Mouse (Mus musculus) lung, postnatal 0 days (tissue): Measurements from ENCODE around the gene Guca1b. TPM values are rescaled to one million over a fixed set of nuclear protein-coding genes. Genes with fewer than 3 reads are reported as not detected.
A peak's percentile ranks its signal among the peaks of the same experiment; 100 is the strongest.
"Not testable (repeated sequence)": the region's sequence is repeated elsewhere in the genome, so short reads cannot be mapped to it uniquely, and the experiment has no call there.

Experiments
- ATAC-seq: fragments of 200-750 bp; cut with Nextera tagmentation; 2 replicates; pipeline ENCODE4 v1.8.0; 2017; ENCODE audit warnings: moderate library complexity
- DNase-seq: peaks from one replicate; pipeline ENCODE4 v3.0.0-alpha.2; 2016; ENCODE audit warnings: low spot score
- H3K27ac ChIP-seq: fragments of 300-500 bp; sonication (generic); 2 replicates; pipeline ENCODE4 v1.5.1; 2014; ENCODE audit warnings: antibody characterized with exemption, mild to moderate bottlenecking, low read length, mixed read lengths
- H3K27me3 ChIP-seq: fragments of 300-500 bp; sonication (generic); replicated peaks from 2 replicates; pipeline ENCODE4 v1.6.1; 2014; ENCODE audit warnings: low read length, mixed read lengths; ENCODE audit not compliant: insufficient read depth
- H3K36me3 ChIP-seq: fragments of 300-500 bp; sonication (generic); 2 replicates; pipeline ENCODE4 v1.6.1; 2014; ENCODE audit warnings: low read length, mixed read lengths; ENCODE audit not compliant: insufficient read depth
- H3K4me1 ChIP-seq: fragments of 300-500 bp; sonication (generic); 2 replicates; pipeline ENCODE4 v1.6.1; 2014; ENCODE audit warnings: antibody characterized with exemption, low read depth, low read length, mixed read lengths; ENCODE audit not compliant: insufficient read depth
- H3K4me2 ChIP-seq: fragments of 300-500 bp; sonication (generic); replicated peaks from 2 replicates; pipeline ENCODE4 v1.6.1; 2014; ENCODE audit warnings: low read depth, mild to moderate bottlenecking, low read length, moderate library complexity, mixed read lengths
- H3K4me3 ChIP-seq: fragments of 300-500 bp; sonication (generic); 2 replicates; pipeline ENCODE4 v1.5.1; 2014; ENCODE audit warnings: low read depth, low read length
- H3K9ac ChIP-seq: fragments of 300-500 bp; sonication (generic); replicated peaks from 2 replicates; pipeline ENCODE4 v1.6.1; 2014; ENCODE audit warnings: low read depth, mild to moderate bottlenecking
- H3K9me3 ChIP-seq: fragments of 300-500 bp; sonication (generic); 2 replicates; pipeline ENCODE4 v1.6.1; 2016; ENCODE audit warnings: low read length, mixed read lengths
- CTCF ChIP-seq: IDR thresholded peaks from 2 replicates; pipeline ENCODE4 v1.5.1; 2016; ENCODE audit warnings: antibody characterized with exemption, mild to moderate bottlenecking
- EP300 ChIP-seq: IDR thresholded peaks from 2 replicates; pipeline ENCODE4 v1.6.1; 2016; ENCODE audit warnings: antibody characterized with exemption, mild to moderate bottlenecking, control low read depth
- WGBS: fragments of 180-500 bp; shearing (Covaris S2); extraction: QIAGEN DNeasy Blood & Tissue Kit; methylation state at CpG from one replicate; pipeline ENCODE4 v1.1.7; 2014; 5-methylcytosine and 5-hydroxymethylcytosine counted together
- polyA plus RNA-seq: library from polyadenylated mRNA; unstranded; fragments of >200 nt; fragmentation: Nextera tagmentation; extraction: Ambion mirVana; gene quantifications from 2 replicates; pipeline ENCODE4 v1.2.1, GENCODE M21; 2015

Guca1b gene
- polyA plus RNA-seq, 1 experiment from 2014 or later, result 0.23 TPM

DNA sequence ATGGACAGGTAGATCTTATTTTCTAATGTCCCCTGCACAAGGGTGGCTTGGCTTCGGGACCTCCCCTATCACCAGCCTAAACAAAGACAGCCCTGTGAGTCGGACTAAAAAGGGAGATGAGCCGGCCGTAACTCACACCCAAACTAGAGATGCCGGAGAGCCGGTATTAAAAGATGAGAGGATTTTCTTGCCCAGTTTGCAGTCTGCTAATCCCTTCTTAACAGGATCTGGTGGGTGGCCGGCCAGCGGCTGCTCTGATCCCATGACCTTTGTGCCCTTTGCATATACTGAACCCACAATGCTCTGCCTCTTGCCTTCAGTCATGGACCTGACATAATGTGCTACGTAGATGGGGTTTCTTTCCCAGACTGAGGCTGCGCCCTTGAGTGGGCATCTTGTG lies 15.3 kb downstream of the Guca1b start, which contains the start of gene Guca1a:
Guca1a (minus strand) TSS at position 134 of the 400 bp plus-strand sequence.
- ATAC-seq (no peak), DNase-seq (no peak)
- TF ChIP-seq EP300 (no peak), CTCF (no peak)
- no peak within 1 kb of the TSS for H3K4me2 ChIP-seq
- no peak within 1 kb of the TSS for H3K4me3 ChIP-seq
- H3K9me3 ChIP-seq, result no peaks in the 10 kb centered on the region
- H3K27me3 ChIP-seq, result no peaks in the 10 kb centered on the region
- H3K27ac ChIP-seq, result no peak within 1 kb of the TSS
- H3K36me3 ChIP-seq, result no peaks in the 10 kb centered on the region
- H3K9ac ChIP-seq, result no peak within 1 kb of the TSS
- WGBS, result 62% methylated on average over 10 of the region's 10 CpGs
- H3K4me1 ChIP-seq, result no peaks in the 10 kb centered on the region

DNA sequence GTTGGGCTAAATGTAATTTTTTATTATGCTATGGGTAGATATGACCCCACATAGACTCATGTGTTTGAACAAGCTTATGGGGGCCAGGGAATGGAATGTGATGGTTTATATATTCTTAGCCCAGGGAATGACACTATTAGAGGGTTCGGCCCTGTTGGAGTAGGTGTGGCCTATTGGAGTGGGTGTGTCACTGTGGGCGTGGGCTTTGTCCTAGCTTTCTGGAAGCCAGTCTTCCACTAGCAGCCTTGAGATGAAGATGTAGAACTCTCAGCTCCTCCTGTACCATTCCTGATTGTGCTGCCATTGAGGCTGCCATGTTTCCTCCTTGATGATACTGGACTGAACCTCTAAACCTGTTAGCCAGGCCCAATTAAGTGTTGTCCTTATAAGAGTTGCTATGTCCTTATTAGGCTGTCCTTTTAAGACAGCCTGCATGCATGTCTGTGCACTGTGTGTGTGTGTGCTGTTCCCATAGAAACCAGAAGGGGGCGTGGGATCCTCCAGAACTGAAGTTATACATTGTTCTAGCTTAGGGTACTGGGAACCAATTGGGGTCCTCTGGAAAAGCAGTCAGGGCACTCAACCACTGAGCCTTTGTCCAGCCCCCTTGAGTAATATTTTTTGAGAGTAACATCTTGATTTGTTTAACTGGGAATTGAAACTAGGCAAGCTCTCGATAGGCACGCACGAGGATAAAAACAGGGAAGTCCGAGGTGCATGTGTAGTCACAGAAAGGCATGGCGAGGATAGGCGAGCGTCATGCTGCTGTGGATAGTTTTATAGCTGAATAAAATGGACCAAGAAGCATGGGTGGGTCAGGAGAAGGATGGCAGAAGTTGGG lies 22.7 kb downstream of the Guca1b start:
- ATAC-seq (no peak), DNase-seq (no peak)
- Histone ChIP-seq H3K4me1 (no peaks in the 10 kb centered on the region), H3K4me2 (no peak overlapping the region), H3K9ac (no peak overlapping the region), H3K4me3 (no peak overlapping the region), H3K27me3 (peaks cover 12% of the 10 kb centered on the region; the same call in 1 of the 2 replicates), H3K9me3 (no peaks in the 10 kb centered on the region), H3K27ac (no peak overlapping the region), H3K36me3 (no peaks in the 10 kb centered on the region)
- TF ChIP-seq CTCF, result no peak
- TF ChIP-seq EP300, result no peak
- WGBS, result 57% methylated on average over 10 of the region's 10 CpGs

DNA sequence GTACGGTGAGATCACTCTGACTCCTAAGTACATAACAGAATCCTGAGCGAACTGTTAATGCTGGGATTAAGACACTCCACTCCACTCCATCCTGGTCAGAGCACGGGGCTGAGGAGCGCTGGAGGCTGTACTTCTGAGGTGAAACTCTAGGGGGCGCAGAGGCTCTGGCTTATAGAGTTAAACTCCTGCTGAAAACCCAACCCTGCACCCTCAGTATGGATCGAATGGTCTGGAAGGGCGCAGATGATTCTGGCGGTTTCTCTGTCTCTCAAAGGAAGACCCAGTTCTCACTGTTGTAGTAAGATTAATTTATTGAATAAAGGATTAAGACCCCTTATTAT lies 23.3 kb downstream of the Guca1b start:
- Histone ChIP-seq H3K9ac (no peak overlapping the region), H3K4me3 (no peak overlapping the region), H3K4me1 (no peaks in the 10 kb centered on the region), H3K36me3 (no peaks in the 10 kb centered on the region), H3K4me2 (no peak overlapping the region), H3K9me3 (no peaks in the 10 kb centered on the region), H3K27ac (no peak overlapping the region), H3K27me3 (peaks cover 12% of the 10 kb centered on the region; the same call in 1 of the 2 replicates)
- WGBS, result 15% methylated on average over 8 of the region's 8 CpGs
- ATAC-seq (peak; percentile 69), DNase-seq (peak; percentile 63)
- TF ChIP-seq CTCF (peak; percentile 86), EP300 (no peak)

DNA sequence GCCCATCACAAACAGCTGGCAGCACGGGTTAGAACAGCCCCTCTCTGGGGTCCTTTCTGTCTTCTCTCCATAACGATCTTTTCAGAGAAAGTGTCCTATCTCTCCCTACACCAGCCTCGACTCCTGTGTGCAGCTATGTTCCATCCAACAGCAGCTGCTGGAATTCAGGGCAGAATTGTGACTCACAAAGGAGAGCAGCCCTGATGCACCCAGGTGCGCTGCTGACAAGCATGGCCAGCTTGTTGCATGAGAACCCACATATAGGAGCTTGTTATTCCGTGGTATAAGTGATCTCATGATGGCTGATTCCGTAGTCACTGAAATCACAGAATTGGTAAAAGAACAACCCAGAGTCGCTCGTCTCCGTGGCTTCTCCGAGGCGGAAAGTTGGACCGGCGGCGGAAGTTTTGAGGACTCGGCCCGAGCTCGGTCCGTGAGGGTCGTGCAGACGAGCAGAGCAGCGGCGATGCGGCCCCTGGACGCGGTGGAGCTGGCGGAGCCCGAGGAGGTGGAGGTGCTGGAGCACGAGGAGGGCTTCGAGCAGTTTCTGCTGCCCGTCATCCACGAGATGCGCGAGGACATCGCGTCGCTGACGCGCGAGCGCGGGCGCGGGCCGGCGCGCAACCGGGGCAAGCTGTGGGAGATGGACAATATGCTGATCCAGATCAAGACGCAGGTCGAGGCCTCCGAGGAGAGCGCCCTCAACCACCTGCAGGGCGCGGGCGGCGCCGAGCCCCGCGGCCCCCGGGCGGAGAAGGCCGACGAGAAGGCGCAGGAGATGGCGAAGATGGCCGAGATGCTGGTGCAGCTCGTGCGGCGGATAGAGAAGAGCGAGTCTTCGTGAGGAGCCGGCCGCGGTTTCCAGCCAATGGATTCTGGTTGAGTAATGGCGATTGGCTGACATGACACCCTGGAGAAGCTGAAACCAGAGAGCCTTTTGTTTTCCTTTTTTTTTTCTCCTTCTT lies 25.0 kb downstream of the Guca1b start:
- ATAC-seq, result peak; percentile 21; the same call in 1 of the 2 replicates
- not testable (repeated sequence) for H3K9ac ChIP-seq, H3K9me3 ChIP-seq, H3K36me3 ChIP-seq, DNase-seq, H3K27ac ChIP-seq, H3K4me1 ChIP-seq
- Histone ChIP-seq H3K4me3 (peak overlapping the region; percentile 12; the same call in 1 of the 2 replicates), H3K27me3 (peaks cover 12% of the 10 kb centered on the region; the same call in 1 of the 2 replicates), H3K4me2 (peak overlapping the region; percentile 35)
- WGBS, result 3% methylated on average over 71 of the region's 74 CpGs

DNA sequence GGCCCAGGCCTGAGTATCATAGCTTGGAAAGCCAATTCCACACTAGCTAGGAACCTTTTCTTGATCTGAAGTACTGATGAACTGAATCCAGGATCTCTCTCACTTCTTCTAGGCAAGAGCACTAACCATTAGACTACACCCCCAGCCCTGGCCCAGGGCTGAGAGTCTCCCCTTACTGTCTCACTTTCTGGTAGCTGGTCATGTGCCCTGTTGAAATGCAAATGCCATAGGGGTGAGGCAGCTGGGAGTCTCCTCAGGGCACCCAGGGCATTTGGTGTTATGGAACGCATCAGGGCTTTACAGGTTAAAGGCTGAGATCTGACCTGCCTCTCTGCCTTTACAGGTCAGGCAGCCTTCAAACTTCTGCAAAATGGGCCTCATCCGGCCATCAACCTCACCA lies 35.0 kb downstream of the Guca1b start:
- H3K36me3 ChIP-seq, result no peaks in the 10 kb centered on the region
- no peaks in the 10 kb centered on the region for H3K4me1 ChIP-seq
- DNase-seq, result no peak
- no peaks in the 10 kb centered on the region for H3K9me3 ChIP-seq
- H3K4me3 ChIP-seq, result no peak overlapping the region
- no peak overlapping the region for H3K4me2 ChIP-seq
- H3K27ac ChIP-seq, result no peak overlapping the region
- H3K27me3 ChIP-seq, result no peaks in the 10 kb centered on the region; the same call in 1 of the 2 replicates
- no peak for TF ChIP-seq EP300
- no peak for TF ChIP-seq CTCF
- ATAC-seq, result no peak
- no peak overlapping the region for H3K9ac ChIP-seq
- 75% methylated on average over 2 of the region's 2 CpGs for WGBS

DNA sequence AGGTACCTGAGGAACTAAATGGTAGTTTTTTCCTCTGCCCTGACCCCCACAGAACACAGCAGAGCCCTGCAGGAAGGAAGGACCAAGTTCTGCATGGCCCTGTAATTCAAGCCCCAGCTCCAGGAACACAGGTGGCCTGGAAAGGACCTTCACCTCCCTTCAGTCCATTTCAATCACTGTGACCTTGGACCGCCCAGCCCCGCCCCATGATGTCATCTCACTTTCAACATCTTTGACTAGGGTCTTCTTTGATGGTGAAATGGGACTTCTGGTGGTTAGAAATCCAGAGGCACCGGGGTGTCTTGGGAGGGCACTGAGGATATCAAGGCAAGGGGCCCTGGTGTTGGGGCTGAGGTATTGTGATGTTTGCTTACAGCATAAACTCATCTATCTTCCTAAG lies 36.4 kb downstream of the Guca1b start:
- H3K27ac ChIP-seq, result no peak overlapping the region
- no peaks in the 10 kb centered on the region; the same call in 1 of the 2 replicates for H3K27me3 ChIP-seq
- no peak overlapping the region for H3K4me3 ChIP-seq
- no peaks in the 10 kb centered on the region for H3K36me3 ChIP-seq
- no peak overlapping the region for H3K4me2 ChIP-seq
- no peaks in the 10 kb centered on the region for H3K9me3 ChIP-seq
- 75% methylated on average over 3 of the region's 3 CpGs for WGBS
- no peaks in the 10 kb centered on the region for H3K4me1 ChIP-seq
- DNase-seq (no peak), ATAC-seq (no peak)
- TF ChIP-seq EP300 (no peak), CTCF (no peak)
- H3K9ac ChIP-seq, result no peak overlapping the region

DNA sequence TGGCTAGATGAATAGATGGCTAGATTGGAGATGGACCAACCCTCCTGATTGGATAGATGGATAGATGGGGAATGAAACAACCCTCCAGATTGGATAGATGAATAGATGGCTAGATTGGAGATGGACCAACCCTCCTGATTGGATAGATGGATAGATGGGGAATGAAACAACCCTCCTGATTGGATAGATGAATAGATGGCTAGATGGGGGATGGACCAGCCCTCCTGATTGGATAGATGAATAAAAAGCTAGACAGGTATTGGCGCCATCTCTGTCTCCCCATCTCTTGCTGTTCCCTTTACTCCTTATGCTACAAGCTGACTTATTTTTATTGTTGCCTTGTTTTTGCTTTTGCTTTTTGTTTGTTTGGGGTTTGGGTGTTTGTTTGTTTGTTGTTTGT lies 37.4 kb downstream of the Guca1b start:
- H3K9ac ChIP-seq, H3K36me3 ChIP-seq, H3K27ac ChIP-seq, ATAC-seq, H3K4me2 ChIP-seq, DNase-seq, H3K27me3 ChIP-seq, H3K9me3 ChIP-seq, H3K4me1 ChIP-seq, H3K4me3 ChIP-seq: not testable (repeated sequence)
- WGBS, result 92% methylated on average over 1 of the region's 1 CpGs
